Mouse (Mus musculus) CH12F3 (cell line): ENCODE measurements around the gene Prss28.

Source experiments
- in situ Hi-C: fragments of 300-500 bp; cut with MboI; formaldehyde crosslinking; loops from 2 replicates; pipeline ENCODE4 v1.14.3; 2020; ENCODE audit warnings: low sequenced_read_pairs

Gene Prss28

DNA sequence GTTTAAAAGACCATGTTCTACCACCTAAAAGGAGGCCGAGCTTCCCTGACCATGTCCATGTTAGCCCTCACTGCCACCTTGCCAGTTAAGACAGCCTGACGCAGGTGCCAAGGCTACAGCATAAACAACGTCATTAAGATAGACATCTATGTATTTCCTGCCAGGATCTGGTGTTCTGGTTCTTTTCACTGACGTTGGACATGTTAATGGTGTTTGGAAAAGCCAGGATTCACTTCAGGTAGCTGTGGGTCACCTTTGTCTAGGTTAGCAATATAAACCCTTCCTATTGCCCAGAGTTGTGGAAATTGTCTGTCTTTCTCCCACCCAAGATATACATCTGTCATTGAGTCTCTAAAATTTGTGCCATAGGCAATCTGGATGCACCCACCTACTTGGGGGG is at the start of gene Prss28:
Gene Prss28, plus strand, starts transcription at position 301 of the 400 bp plus-strand sequence.
- in situ Hi-C loops, result no loop called here

- in situ Hi-C loops, result no loop called here
Observed at GRCm38 (mm10) chr17:25264453-25264852, 44.0 kb upstream of the Prss28 start.

DNA sequence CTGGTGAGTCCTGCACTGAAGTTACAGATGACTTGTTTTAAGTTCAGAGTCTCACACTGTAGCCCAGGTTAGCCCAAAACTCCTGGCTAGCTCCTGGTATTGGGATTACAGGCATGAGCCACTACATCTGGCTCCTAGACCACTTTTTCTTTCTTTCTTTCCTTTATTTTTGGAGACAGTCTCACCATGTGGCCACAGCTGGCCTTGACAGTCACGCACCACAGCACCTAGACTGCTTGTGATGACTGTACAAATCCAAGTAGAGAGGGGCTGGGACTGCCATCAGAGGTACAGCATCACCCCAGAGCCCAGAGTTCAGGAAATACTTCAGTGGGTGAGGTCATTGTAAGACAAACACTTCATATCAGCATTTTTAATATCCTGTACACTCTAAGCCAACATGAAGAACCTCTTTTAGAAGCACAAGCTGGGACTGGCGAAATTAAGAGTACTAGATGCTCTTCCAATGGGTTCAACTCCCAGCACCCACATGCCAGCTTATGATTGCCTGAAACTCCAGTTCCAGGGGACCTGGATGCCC is 37.6 kb upstream of the Prss28 start:
- in situ Hi-C loops, result no loop called here

GRCm38 (mm10) chr17:25272326-25272725 is 36.1 kb upstream of the Prss28 start:
- in situ Hi-C loops, result no loop called here

DNA sequence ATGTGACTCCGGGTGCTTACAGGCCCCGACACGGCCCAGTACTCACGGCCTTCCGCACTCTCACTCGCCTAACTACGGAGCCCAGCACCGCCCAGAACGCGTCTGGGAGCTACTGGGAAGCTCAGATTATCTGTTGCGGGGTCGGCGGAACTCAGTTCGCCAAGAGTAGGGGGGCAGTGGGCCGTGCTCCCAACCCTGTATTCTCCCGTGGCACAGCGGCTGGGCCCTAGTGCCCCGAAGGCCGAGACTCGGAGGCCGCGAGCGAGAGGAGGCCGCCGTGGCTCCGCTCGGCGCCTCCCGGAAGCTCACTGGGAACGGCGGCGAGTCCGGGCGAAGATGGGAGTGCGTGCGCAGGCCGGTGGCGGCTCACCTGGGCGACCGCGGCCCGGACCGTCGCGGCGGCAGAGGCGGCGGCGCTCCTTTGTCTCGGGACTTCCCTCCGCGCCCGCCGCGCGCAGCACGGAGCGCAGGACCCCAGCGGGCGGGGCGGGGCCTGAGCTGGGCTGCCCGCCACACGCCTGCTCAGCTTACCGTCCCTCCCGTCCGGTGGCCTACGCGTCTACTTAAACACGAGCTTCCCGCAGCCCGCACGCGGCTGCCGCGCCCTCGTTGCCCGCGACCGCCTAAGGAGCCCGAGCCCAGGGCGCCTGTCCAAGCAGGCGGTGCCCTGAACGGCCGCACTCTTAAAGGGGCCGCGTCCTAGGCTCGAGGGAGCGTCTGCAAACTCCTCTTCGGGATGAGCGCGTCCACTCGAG is 35.3 kb upstream of the Prss28 start:
- in situ Hi-C loops, result no loop called here

- in situ Hi-C loops, result no loop called here
Observed at GRCm38 (mm10) chr17:25273706-25274501, 34.5 kb upstream of the Prss28 start.

DNA sequence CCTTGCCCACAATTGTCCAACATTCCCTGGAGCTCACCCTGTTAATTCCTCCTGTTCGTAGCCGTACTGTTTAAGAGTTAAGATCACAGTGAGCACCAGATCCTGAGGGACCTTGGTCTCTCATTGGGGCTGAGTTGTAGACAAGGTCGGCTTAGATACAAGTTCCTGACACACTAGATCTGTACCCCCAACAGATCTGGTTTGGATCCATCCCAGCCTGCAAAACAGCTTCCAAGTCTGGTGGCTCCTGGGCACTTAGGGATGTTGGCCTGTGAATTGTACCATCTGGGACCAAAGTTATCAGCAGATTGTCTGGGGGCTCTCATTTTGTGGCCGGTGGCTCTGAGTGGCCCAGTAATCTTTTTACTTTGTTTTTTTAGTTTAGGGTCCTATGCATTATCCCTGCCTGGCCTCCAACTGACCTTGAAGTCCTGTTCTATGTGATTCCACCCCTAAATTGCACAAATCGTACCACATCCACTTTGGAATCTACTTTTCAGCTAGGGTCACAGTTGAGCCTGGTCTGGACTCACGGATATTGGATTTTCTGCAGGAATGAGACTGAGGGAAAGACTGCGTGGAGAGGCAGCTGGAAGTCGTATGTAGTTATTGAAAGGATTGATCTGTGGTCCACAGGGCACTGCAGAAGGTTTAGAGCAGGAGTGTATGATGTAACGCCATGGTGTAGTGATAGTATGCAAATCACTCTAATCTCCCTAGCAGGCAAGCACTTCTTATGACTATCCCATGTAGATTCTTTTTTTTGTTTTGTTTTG is 33.7 kb upstream of the Prss28 start, which contains the start of gene Ube2i:
Gene Ube2i, minus strand, starts transcription at position 52 of the 776 bp plus-strand sequence.
- in situ Hi-C loops, result no loop called here

- in situ Hi-C loops, result no loop called here
Observed at GRCm38 (mm10) chr17:25275833-25276232, 32.6 kb upstream of the Prss28 start.

DNA sequence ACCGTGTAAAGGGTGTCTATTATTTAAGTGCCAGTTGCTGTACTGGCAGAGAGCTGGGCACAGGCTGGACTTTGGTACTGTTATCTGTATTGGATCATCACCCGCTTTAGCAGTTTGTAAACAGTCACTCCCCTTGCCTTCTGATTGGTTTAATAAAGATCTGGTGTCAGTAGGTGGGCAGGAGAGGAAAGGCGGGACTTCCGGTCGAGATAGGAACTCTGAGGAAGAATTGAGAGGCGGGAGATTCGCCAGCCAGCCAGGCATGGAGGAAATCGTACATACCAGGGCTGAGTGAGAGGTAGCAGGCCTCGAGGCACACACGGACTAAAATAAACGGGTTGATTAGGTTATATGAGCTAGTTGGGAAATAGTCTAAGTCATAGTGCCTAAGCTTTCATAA is 26.3 kb upstream of the Prss28 start:
- in situ Hi-C loops, result no loop called here

- in situ Hi-C loops, result no loop called here
Observed at GRCm38 (mm10) chr17:25285033-25285432, 23.4 kb upstream of the Prss28 start.

GRCm38 (mm10) chr17:25288842-25289241 is 19.6 kb upstream of the Prss28 start:
- in situ Hi-C loops, result no loop called here

DNA sequence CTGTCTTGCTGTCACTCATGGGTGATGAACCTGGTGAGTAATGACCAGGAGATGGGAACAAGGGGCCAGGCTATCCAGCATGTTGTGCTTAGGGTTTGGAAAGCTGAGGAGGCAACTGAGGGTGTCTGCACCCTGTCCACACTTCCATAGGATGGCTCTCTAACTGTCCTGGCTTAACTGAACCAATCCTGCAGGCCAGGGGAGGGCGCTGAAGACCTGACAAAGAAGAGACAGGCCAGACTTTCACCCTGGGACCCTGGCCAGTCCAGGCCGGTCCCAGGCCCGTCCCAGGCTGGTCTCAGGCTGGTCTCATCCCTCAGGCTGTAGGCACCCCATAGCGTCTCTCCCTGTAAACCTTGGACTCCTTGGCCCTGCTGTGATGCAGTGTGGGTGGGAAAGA is 18.0 kb upstream of the Prss28 start:
- in situ Hi-C loops, result no loop called here

DNA sequence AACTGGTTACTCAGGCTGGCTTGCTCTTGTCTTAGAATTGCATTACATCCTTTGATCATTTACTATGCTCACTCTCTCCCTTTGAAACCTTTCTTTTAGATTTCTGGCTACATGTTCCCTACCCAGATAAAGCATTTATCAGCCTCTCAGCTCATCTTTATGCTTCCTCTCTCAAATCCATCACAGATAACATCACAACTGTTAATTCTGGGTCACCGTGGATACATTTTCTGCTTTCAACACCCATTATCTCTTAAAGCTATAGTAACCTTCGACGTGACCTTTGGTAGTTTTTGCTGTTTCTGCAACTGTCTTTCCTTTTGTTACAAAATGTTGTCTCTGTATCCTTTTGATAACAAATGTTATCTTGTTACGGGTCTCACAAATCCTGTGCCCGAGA is 15.0 kb upstream of the Prss28 start:
- in situ Hi-C loops, result no loop called here

DNA sequence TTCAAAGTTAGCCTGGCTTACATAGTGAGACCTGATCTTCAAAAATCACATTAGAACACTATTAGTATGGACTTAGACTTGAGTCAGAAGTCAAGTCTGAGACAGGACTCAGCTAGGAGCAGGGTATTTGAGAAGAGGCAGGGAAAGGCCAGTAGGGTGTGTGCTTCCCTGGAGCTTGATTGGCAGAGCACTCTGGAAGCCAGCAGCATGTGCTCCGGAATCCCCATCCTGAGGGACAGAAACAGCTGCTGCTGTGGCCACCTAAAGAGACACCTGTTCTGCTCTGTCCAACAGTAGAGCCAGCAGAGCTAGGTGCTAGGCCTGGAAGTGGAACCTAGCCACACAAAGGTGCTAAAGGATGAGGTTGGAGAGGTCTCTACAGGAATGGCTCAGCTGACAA is 14.3 kb upstream of the Prss28 start:
- in situ Hi-C loops, result no loop called here

DNA sequence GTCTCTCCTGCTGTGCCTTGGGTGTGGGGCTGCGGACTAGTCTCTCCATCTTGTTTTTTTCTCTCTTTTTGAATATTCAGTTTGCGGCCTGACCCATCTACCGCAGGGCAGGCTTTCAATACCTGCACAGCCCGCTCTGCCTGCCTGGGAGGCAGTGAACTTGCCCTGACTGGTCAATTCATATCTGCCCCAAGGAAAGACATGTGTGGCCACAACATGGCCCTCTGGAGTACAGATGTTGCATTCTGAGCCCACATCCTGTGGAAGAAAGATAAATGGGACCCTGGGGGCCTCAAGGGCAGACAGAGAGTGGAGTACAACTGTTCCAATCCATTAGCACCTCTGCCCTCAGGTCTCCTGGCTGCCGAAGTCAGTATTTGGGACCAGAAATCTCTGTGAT is 10.4 kb upstream of the Prss28 start, which contains the start of gene Prss34:
Gene Prss34, plus strand, starts transcription at position 301 of the 400 bp plus-strand sequence.
- in situ Hi-C loops, result no loop called here

- in situ Hi-C loops, result no loop called here
Observed at GRCm38 (mm10) chr17:25318354-25318753, 9.9 kb downstream of the Prss28 start, which contains the start of gene Prss29. TSS of gene Prss29 (plus strand) at chr17:25318654.

DNA sequence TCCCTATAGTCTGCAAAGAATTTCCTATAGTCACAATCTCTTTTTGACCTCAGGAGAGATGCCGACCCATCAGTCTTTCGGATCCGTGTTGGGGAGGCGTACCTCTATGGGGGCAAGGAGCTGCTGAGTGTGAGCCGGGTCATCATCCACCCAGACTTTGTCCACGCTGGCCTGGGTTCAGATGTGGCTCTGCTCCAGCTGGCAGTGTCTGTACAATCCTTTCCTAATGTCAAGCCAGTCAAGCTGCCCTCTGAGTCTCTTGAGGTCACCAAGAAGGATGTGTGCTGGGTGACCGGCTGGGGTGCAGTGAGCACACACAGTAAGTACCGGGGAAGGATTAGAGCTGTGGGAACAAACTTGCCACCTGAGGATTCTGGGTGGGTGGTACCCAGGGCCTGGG is 12.4 kb downstream of the Prss28 start:
- in situ Hi-C loops, result no loop called here

DNA sequence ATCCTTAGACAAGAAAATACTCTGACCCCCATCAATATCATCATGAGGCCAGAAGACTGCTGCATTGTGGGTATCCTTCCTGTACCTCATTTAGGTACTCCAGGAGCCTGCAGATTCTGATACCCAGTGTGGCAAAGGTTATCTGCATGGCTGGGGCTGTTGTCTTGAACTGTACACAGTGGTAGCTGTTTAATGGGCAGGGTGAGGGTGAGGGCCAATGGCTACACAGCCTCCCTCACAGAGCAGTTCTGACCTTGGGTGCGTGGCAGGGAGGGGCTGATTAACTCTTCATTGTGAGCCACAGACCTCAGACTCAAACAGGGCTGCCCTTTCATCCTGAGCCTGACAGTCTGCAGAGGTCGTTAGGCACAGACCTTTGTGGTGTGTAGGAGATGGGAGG is 14.5 kb downstream of the Prss28 start:
- in situ Hi-C loops, result no loop called here

DNA sequence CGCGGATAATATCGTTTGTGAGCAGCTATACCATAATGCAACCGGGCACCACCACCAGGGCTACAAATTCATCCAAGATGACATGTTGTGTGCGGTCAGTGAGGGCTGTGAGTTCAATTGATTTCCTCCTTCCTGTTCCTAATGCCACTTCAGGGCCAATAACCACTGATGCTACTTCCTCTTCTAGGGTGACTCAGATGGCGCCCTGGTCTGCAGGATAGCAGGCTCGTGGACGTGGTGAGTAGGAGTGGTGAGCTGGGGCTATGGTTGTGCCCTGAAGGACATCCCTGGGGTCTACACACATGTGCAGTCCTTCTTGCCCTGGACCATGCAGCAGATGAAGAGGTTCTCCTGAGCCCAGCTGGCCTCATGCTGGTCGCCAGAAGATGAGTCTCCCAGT is 23.9 kb downstream of the Prss28 start:
- in situ Hi-C loops, result no loop called here

DNA sequence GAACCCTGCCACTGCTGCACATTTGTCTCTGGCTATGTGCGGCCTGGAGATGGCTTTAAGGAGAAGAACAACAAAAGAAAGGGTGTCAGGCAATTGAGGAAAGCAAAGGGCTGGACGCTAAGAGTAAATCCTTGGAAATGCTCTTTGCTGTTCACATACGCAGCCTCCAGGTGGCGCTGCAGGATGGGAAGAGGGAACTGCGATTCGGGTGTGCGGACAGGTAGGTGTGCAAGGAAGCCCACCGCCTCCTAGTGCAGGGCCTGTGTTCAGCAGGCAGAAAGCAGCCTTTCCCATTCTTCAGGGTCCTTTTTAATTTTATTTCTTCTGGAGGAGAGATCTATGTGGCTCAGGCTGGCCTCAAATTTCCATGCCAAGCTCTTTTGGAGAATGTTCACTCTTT is 25.5 kb downstream of the Prss28 start:
- in situ Hi-C loops, result no loop called here

GRCm38 (mm10) chr17:25338218-25338617 is 29.8 kb downstream of the Prss28 start:
- in situ Hi-C loops, result no loop called here
